Mouse (Mus musculus) lung, postnatal 0 days (tissue): ENCODE data around the gene Celf5. TPM values are rescaled to one million over a fixed set of nuclear protein-coding genes. Genes with fewer than 3 reads are reported as not detected.

Source experiments
- ATAC-seq: fragments of 200-750 bp; cut with Nextera tagmentation; 2 replicates; pipeline ENCODE4 v1.8.0; 2017; ENCODE audit warnings: moderate library complexity
- DNase-seq: peaks from one replicate; pipeline ENCODE4 v3.0.0-alpha.2; 2016; ENCODE audit warnings: low spot score
- H3K27ac ChIP-seq: fragments of 300-500 bp; sonication (generic); 2 replicates; pipeline ENCODE4 v1.5.1; 2014; ENCODE audit warnings: antibody characterized with exemption, mild to moderate bottlenecking, low read length, mixed read lengths
- H3K27me3 ChIP-seq: fragments of 300-500 bp; sonication (generic); replicated peaks from 2 replicates; pipeline ENCODE4 v1.6.1; 2014; ENCODE audit warnings: low read length, mixed read lengths; ENCODE audit not compliant: insufficient read depth
- H3K36me3 ChIP-seq: fragments of 300-500 bp; sonication (generic); 2 replicates; pipeline ENCODE4 v1.6.1; 2014; ENCODE audit warnings: low read length, mixed read lengths; ENCODE audit not compliant: insufficient read depth
- H3K4me1 ChIP-seq: fragments of 300-500 bp; sonication (generic); 2 replicates; pipeline ENCODE4 v1.6.1; 2014; ENCODE audit warnings: antibody characterized with exemption, low read depth, low read length, mixed read lengths; ENCODE audit not compliant: insufficient read depth
- H3K4me2 ChIP-seq: fragments of 300-500 bp; sonication (generic); replicated peaks from 2 replicates; pipeline ENCODE4 v1.6.1; 2014; ENCODE audit warnings: low read depth, mild to moderate bottlenecking, low read length, moderate library complexity, mixed read lengths
- H3K4me3 ChIP-seq: fragments of 300-500 bp; sonication (generic); 2 replicates; pipeline ENCODE4 v1.5.1; 2014; ENCODE audit warnings: low read depth, low read length
- H3K9ac ChIP-seq: fragments of 300-500 bp; sonication (generic); replicated peaks from 2 replicates; pipeline ENCODE4 v1.6.1; 2014; ENCODE audit warnings: low read depth, mild to moderate bottlenecking
- H3K9me3 ChIP-seq: fragments of 300-500 bp; sonication (generic); 2 replicates; pipeline ENCODE4 v1.6.1; 2016; ENCODE audit warnings: low read length, mixed read lengths
- CTCF ChIP-seq: IDR thresholded peaks from 2 replicates; pipeline ENCODE4 v1.5.1; 2016; ENCODE audit warnings: antibody characterized with exemption, mild to moderate bottlenecking
- EP300 ChIP-seq: IDR thresholded peaks from 2 replicates; pipeline ENCODE4 v1.6.1; 2016; ENCODE audit warnings: antibody characterized with exemption, mild to moderate bottlenecking, control low read depth
- WGBS: fragments of 180-500 bp; shearing (Covaris S2); extraction: QIAGEN DNeasy Blood & Tissue Kit; methylation state at CpG from one replicate; pipeline ENCODE4 v1.1.7; 2014; 5-methylcytosine and 5-hydroxymethylcytosine counted together
- polyA plus RNA-seq: library from polyadenylated mRNA; unstranded; fragments of >200 nt; fragmentation: Nextera tagmentation; extraction: Ambion mirVana; gene quantifications from 2 replicates; pipeline ENCODE4 v1.2.1, GENCODE M21; 2015

The Celf5 gene
- polyA plus RNA-seq, 1 experiment from 2014 or later: 0.08 TPM

DNA sequence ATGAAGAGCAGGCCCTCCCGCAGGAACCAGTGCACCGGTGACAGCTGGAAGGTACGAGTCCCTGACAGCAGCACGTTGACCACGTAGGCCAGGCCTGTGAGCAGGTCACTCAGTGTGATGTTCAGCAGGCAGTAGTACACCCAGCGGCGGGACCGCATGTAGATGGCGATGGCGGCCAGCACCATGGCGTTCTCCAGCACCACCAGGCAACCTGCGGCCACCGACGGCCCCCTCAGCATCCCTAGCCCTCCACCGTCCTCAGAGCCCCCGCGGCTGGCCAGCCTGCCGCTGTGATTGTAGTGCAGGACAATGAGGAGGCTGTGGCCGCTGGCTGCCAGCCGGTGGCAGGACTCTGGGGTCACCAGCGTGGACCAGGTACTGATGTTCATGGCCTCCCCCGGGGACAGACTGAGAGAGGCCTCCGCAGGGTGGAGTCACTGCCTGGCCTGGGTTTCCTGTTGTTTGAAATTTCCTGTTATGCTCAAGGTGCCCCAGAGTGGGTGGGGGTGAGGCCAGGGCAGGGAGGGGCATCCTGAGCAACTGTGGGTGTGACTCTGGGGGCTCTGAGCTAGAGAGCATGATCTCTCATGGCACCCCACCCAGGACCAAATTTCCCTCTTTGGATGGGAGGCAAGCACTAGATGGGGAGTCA lies 16.9 kb upstream of the Celf5 start:
- 63% methylated on average over 21 of the region's 23 CpGs for WGBS
- ATAC-seq: no peak
- peak overlapping the region; percentile 57; the same call in 1 of the 2 replicates for H3K27ac ChIP-seq
- H3K4me3 ChIP-seq: peak overlapping the region; percentile 16
- no peaks in the 10 kb centered on the region for H3K36me3 ChIP-seq
- TF ChIP-seq CTCF (no peak), EP300 (no peak)
- peak overlapping the region; percentile 86 for H3K4me2 ChIP-seq
- DNase-seq: peak; percentile 52
- H3K9ac ChIP-seq: no peak overlapping the region
- H3K4me1 ChIP-seq: peaks cover 16% of the 10 kb centered on the region; the same call in 1 of the 2 replicates
- H3K9me3 ChIP-seq: no peaks in the 10 kb centered on the region
- H3K27me3 ChIP-seq: no peaks in the 10 kb centered on the region; the same call in 1 of the 2 replicates

DNA sequence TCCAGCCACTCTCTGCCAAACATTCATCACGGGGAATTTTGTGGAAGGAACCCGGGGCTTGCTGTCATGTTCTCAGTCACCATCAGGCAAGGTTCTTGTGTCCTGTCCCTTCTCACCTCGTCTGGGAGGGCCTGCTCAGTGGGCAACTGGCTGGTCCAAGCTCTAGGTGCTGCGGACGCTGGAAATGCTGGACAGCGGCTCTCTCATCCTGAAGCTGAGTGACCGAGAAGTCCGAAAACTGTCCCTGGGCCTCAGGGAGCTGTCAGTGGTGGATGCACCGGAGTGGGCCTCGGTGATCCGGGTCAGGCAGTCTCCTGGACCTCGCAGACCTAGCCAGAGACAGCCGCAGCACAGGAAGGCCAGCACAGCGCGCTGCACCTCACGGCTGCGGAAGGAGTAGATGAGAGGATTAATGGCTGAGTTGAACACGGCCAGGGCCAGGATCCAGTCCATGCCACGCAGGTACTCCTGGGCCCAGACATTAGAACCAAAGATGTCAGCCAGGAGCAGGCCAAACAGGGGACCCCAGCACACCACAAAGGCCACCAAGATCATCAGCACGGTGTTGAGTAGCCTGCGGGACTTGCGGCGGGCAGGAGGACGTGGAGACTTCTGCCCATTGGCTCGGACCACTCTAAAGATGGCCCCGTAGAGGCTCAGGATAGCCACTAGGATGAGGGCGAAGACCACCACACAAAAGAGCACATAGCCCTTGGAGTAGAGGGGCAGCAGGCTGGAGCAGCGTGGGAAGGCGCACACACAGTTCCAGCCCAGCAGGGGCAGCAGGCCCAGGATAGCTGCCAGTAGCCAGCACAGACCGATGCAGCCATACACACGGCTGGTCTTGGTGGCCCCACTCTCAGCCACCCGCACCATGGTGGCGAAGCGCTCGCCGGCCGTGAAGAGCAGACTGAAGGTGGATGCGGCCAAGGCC lies 16.1 kb upstream of the Celf5 start:
- TF ChIP-seq CTCF: peak; percentile 41
- TF ChIP-seq EP300: no peak
- no peak overlapping the region for H3K9ac ChIP-seq
- peak overlapping the region; percentile 57; the same call in 1 of the 2 replicates for H3K27ac ChIP-seq
- ATAC-seq: no peak
- WGBS: 72% methylated on average over 38 of the region's 38 CpGs
- H3K4me2 ChIP-seq: peak overlapping the region; percentile 86
- no peak for DNase-seq
- H3K27me3 ChIP-seq: no peaks in the 10 kb centered on the region; the same call in 1 of the 2 replicates
- H3K36me3 ChIP-seq: no peaks in the 10 kb centered on the region
- no peaks in the 10 kb centered on the region for H3K9me3 ChIP-seq
- peak overlapping the region; percentile 16 for H3K4me3 ChIP-seq
- H3K4me1 ChIP-seq: peaks cover 16% of the 10 kb centered on the region; the same call in 1 of the 2 replicates

DNA sequence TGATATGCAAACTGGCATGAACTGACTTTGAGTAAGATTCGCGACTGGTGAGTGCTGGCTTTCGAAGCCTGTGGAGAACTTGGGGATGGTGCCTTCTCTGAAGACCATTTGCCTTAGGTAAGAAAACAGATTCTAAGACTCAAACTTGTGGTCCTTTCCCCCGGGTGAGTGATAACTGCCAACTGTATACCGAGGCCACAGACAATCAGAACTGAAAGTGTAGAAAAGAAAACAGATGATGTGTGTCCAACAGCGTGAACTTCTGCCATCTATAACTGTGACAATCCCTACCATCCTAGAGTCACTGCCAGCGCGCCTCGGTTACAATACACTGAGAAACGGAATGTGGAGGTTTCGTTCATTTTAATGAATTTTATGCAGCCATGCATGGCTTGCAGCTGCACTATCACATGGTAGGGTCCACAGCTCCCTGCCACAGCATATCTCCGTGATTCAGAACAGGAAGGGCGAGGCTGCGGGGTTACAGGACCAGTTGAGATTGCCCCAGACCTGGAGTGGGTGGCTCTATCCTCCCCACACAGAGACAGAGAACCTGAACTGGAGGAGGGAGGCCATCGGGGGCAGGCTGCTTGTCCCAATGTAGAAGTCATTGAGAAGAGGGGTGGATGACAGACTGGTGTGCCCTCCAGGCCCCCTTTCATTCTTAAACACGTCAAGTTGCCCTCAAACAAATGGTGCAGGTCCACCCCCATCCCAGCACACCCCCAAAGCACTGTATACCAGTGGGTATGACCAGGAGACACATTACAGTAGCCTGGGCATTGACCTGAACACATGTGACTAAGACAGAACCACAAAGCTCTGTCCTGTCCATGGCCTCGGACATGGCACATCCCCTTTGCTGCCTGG lies 15.1 kb upstream of the Celf5 start:
- H3K27me3 ChIP-seq: no peaks in the 10 kb centered on the region
- 74% methylated on average over 17 of the region's 17 CpGs for WGBS
- peak overlapping the region; percentile 16 for H3K4me3 ChIP-seq
- ATAC-seq (no peak), DNase-seq (no peak)
- H3K4me2 ChIP-seq: peak overlapping the region; percentile 86
- peaks cover 13% of the 10 kb centered on the region; the same call in 1 of the 2 replicates for H3K4me1 ChIP-seq
- H3K9me3 ChIP-seq: no peaks in the 10 kb centered on the region
- TF ChIP-seq CTCF (no peak), EP300 (no peak)
- H3K9ac ChIP-seq: no peak overlapping the region
- H3K36me3 ChIP-seq: no peaks in the 10 kb centered on the region
- 0 out of 2 replicates have a peak overlapping the region, but pooled peaks have one; percentile 9 for H3K27ac ChIP-seq

DNA sequence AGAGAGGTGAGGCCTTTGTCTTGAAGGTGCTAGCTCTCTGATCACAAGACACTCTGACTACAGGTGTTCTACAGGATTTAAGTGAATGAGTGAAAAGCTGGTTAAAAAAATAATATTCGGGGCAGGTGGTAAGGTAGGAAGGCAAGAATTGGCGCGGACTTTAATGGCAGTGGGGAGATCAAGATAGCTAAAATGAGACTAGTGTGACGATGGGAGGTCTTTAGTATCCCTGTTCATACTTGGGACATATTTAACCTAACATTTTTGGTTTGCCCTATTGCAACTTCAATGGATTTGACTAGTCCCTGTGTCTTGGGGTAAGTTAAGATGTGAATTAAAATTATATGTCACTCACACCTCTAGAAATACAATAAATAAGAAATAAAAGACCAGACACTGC lies 14.5 kb upstream of the Celf5 start:
- Histone ChIP-seq H3K36me3 (no peaks in the 10 kb centered on the region), H3K9ac (no peak overlapping the region), H3K9me3 (no peaks in the 10 kb centered on the region), H3K4me1 (peaks cover 13% of the 10 kb centered on the region; the same call in 1 of the 2 replicates), H3K4me2 (peak overlapping the region; percentile 86), H3K4me3 (peak overlapping the region; percentile 74; the same call in 1 of the 2 replicates), H3K27me3 (no peaks in the 10 kb centered on the region), H3K27ac (no peak overlapping the region)
- no peak for TF ChIP-seq EP300
- DNase-seq (no peak), ATAC-seq (no peak)
- 27% methylated on average over 4 of the region's 4 CpGs for WGBS

DNA sequence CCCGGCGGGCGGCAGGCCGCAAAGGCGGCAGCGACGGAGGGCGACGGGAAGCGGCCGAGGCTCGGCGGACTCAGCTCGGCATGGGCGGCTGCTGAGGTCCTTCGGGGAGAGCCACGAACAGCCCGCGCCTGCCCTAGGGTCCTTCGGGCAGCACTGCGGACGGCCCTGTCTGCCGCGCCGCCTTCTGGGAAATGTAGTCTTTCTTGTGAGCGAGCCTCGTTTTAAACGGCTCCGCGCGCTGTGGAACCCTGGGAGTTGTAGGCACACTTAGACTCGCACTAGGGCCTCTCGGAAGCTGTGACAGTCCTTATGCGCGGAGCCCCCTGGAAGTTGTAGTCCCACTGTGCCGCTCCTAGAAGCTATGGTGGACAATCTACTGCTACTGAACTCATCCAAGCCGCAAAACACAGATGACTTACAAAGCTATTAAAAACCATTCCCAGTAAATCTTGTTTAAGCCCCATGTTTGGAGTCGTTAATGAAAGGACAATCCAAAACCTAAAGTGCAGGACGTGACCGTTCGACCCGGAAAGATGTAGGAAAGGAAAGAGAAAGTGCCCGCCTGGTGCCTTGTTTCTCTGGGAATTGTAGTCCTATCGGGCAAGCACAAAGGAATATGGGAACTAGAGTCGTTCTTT lies 13.9 kb upstream of the Celf5 start, which contains the start of gene Ncln:
Gene Ncln, minus strand, starts transcription at position 129 of the 638 bp plus-strand sequence.
- peak within 1 kb of the TSS; percentile 80 for H3K9ac ChIP-seq
- WGBS: under 1% methylated on average over 43 of the region's 45 CpGs
- H3K36me3 ChIP-seq: no peaks in the 10 kb centered on the region
- peak within 1 kb of the TSS; percentile 74 for H3K4me3 ChIP-seq
- H3K27me3 ChIP-seq: no peaks in the 10 kb centered on the region
- H3K27ac ChIP-seq: peak within 1 kb of the TSS; percentile 66; the same call in 1 of the 2 replicates
- ATAC-seq (peak; percentile 97), DNase-seq (peak; percentile 100)
- peaks cover 13% of the 10 kb centered on the region; the same call in 1 of the 2 replicates for H3K4me1 ChIP-seq
- H3K4me2 ChIP-seq: peak within 1 kb of the TSS; percentile 86
- H3K9me3 ChIP-seq: no peaks in the 10 kb centered on the region
- TF ChIP-seq EP300 (peak; percentile 53; the same call in 1 of the 2 replicates), CTCF (peak; percentile 22; the same call in 1 of the 2 replicates)
